Mouse (Mus musculus): ENCODE results near the gene Pitpnc1. TPM values are rescaled to one million over a fixed set of nuclear protein-coding genes. Genes with fewer than 3 reads are reported as not detected.

The Pitpnc1 gene
- total RNA-seq, 4 experiments from 2014 or later = 52.3 to 67.4 (median 59.9) TPM

- DNase-seq (ENCODE audit: low spot score in 2 of 2) = no peak
Observed at GRCm38 (mm10) chr11:107443121-107444095, 27.1 kb downstream of the Pitpnc1 start.

GRCm38 (mm10) chr11:107441050-107441449, 29.4 kb downstream of the Pitpnc1 start:
- DNase-seq (ENCODE audit: low spot score in 2 of 2) = no peak

- DNase-seq (ENCODE audit: low spot score in 2 of 2) = no peak
Observed at GRCm38 (mm10) chr11:107438140-107438539, 32.4 kb downstream of the Pitpnc1 start.

GRCm38 (mm10) chr11:107437723-107438122, 32.8 kb downstream of the Pitpnc1 start:
- no peak for DNase-seq (ENCODE audit: low spot score in 2 of 2)

GRCm38 (mm10) chr11:107435776-107436449, 34.6 kb downstream of the Pitpnc1 start:
- no peak for DNase-seq (ENCODE audit: low spot score in 2 of 2)

GRCm38 (mm10) chr11:107431197-107431965, 39.1 kb downstream of the Pitpnc1 start:
- DNase-seq (ENCODE audit: low spot score in 2 of 2) = no peak

GRCm38 (mm10) chr11:107428011-107428410, 42.5 kb downstream of the Pitpnc1 start:
- no peak for DNase-seq (ENCODE audit: low spot score in 2 of 2)

GRCm38 (mm10) chr11:107424176-107424575, 46.3 kb downstream of the Pitpnc1 start:
- no peak for DNase-seq (ENCODE audit: low spot score in 2 of 2)

- DNase-seq (ENCODE audit: low spot score in 2 of 2) = no peak
Observed at GRCm38 (mm10) chr11:107422356-107422754, 48.1 kb downstream of the Pitpnc1 start.

- no peak for DNase-seq (ENCODE audit: low spot score in 2 of 2)
Observed at GRCm38 (mm10) chr11:107421751-107422355, 48.6 kb downstream of the Pitpnc1 start.

- DNase-seq (ENCODE audit: low spot score in 2 of 2) = no peak
Observed at GRCm38 (mm10) chr11:107419925-107420324, 50.6 kb downstream of the Pitpnc1 start.

GRCm38 (mm10) chr11:107417041-107417583, 53.4 kb downstream of the Pitpnc1 start:
- DNase-seq (ENCODE audit: low spot score in 2 of 2) = no peak

GRCm38 (mm10) chr11:107416561-107416926, 54.0 kb downstream of the Pitpnc1 start:
- DNase-seq (ENCODE audit: low spot score in 2 of 2) = peak in 1 of 2 experiments; percentile 21

GRCm38 (mm10) chr11:107415901-107416560, 54.5 kb downstream of the Pitpnc1 start:
- no peak for DNase-seq (ENCODE audit: low spot score in 2 of 2)

- no peak for DNase-seq (ENCODE audit: low spot score in 2 of 2)
Observed at GRCm38 (mm10) chr11:107414996-107415747, 55.3 kb downstream of the Pitpnc1 start.

GRCm38 (mm10) chr11:107413251-107413655, 57.2 kb downstream of the Pitpnc1 start:
- peak in 1 of 2 experiments; percentile 64 for DNase-seq (ENCODE audit: low spot score in 2 of 2)

GRCm38 (mm10) chr11:107412128-107412527, 58.4 kb downstream of the Pitpnc1 start:
- no peak for DNase-seq (ENCODE audit: low spot score in 2 of 2)

- DNase-seq (ENCODE audit: low spot score in 2 of 2) = no peak
Observed at GRCm38 (mm10) chr11:107411576-107411975, 58.9 kb downstream of the Pitpnc1 start.

- DNase-seq (ENCODE audit: low spot score in 2 of 2) = no peak
Observed at GRCm38 (mm10) chr11:107410804-107411203, 59.7 kb downstream of the Pitpnc1 start.

All from left cerebral cortex, adult 8-10 months (tissue).